Mouse (Mus musculus) cortical plate, adult 2 months (tissue): ENCODE data around the gene Olfr215. TPM values are rescaled to one million over a fixed set of nuclear protein-coding genes. Genes with fewer than 3 reads are reported as not detected.
"Not testable (repeated sequence)": the region's sequence is repeated elsewhere in the genome, so short reads cannot be mapped to it uniquely, and the experiment has no call there.

ENCODE experiments used
- H3K27ac ChIP-seq: fragments of 200-500 bp; 2 replicates; pipeline ENCODE4 v1.5.1; 2012; ENCODE audit warnings: low read length, control low read depth, inconsistent platforms; ENCODE audit not compliant: insufficient read depth
- H3K4me1 ChIP-seq: fragments of 200-500 bp; 2 replicates; pipeline ENCODE4 v1.6.1; 2011; ENCODE audit warnings: low read length; ENCODE audit not compliant: control insufficient read depth, insufficient read depth
- H3K4me3 ChIP-seq: fragments of 200-500 bp; 2 replicates; pipeline ENCODE4 v1.5.1; 2011; ENCODE audit warnings: mild to moderate bottlenecking, low read length, control low read depth; ENCODE audit not compliant: insufficient read depth
- CTCF ChIP-seq: fragments of 200-500 bp; IDR thresholded peaks from 2 replicates; pipeline ENCODE4 v1.5.1; 2011; ENCODE audit warnings: mild to moderate bottlenecking, control low read depth, low read length; ENCODE audit not compliant: insufficient read depth; ENCODE audit errors: extremely low read depth
- POLR2A ChIP-seq: fragments of 200-500 bp; IDR thresholded peaks from 2 replicates; pipeline ENCODE4 v1.6.1; 2011; ENCODE audit warnings: mild to moderate bottlenecking, low read length, control low read depth; ENCODE audit not compliant: insufficient read depth; ENCODE audit errors: extremely low read depth
- polyA plus RNA-seq: library from polyadenylated mRNA; depleted of rRNA; stranded (reverse); fragments of >200 nt; gene quantifications from 2 replicates; pipeline ENCODE4 v1.2.3, GENCODE M21; 2012; rRNA removed

Olfr215 gene
- not detected in 2 replicates for polyA plus RNA-seq

DNA sequence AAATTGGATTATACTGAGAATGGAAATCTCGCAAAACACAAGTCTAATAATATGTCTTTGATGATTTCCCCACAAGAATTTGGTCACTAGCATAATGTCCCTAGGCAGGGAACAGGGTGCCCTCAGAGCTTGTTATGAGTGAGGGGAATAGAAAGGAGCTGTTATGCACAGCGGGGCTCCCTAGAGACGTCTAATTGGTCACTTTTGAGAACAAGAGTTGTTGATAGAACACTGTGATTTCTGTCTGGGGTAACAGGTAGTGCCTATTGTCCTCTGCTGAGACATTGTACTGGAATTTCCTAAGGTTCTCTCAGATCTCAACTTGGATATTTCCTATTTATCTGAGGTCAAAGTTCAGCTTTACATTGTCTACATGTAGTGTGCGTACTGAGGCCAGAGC, at the start of gene Olfr215:
Gene Olfr215, minus strand, starts transcription at position 101 of the 400 bp plus-strand sequence.
- no peaks in the 10 kb centered on the region for H3K4me1 ChIP-seq
- no peak for TF ChIP-seq POLR2A
- TF ChIP-seq CTCF = no peak
- H3K4me3 ChIP-seq = no peak within 1 kb of the TSS
- no peak within 1 kb of the TSS for H3K27ac ChIP-seq

DNA sequence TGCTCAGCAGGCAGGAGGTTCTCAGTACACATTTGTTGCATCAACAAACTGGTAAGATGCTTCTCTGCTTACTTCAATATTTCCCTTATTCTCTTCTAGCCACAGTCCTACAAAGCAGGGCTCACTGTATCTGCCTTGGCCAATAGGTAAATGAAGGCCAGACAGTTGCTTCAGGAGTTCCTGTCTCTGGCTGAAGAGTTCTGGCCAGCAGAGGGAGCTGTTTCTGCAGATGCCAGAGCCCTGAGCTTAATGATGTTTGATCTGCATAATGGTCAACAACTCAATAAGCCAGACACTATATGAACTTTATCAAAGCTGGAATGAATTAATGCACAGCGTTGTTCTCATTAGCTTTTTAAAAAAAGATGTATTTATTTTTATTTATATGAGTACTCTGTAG, 48.1 kb upstream of the Olfr215 start:
- TF ChIP-seq CTCF = peak; percentile 67
- no peak for TF ChIP-seq POLR2A
- peaks cover 3% of the 10 kb centered on the region for H3K4me1 ChIP-seq
- H3K27ac ChIP-seq = no peak overlapping the region
- no peak overlapping the region for H3K4me3 ChIP-seq

DNA sequence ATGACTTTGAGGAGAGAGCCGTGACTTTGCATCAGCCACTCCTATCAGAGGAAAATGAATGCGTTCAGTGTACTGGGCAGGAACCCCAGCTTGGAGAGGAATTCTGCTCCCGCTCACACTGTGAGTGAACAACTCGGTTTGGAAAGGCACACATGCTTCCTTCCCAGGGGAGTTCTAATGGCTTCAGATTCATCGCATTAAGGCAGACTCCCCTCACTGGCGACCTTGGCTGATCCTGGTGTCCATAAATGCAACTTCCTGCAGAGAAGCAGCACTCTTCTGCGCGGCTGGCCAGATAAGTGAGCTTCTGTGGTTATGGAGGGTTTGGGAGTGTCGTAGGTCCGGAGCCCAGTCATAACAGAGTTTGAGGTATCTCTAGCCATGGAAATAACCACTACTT, 45.8 kb upstream of the Olfr215 start:
- no peak overlapping the region for H3K4me3 ChIP-seq
- peaks cover 3% of the 10 kb centered on the region for H3K4me1 ChIP-seq
- TF ChIP-seq CTCF (no peak), POLR2A (no peak)
- H3K27ac ChIP-seq = no peak overlapping the region

DNA sequence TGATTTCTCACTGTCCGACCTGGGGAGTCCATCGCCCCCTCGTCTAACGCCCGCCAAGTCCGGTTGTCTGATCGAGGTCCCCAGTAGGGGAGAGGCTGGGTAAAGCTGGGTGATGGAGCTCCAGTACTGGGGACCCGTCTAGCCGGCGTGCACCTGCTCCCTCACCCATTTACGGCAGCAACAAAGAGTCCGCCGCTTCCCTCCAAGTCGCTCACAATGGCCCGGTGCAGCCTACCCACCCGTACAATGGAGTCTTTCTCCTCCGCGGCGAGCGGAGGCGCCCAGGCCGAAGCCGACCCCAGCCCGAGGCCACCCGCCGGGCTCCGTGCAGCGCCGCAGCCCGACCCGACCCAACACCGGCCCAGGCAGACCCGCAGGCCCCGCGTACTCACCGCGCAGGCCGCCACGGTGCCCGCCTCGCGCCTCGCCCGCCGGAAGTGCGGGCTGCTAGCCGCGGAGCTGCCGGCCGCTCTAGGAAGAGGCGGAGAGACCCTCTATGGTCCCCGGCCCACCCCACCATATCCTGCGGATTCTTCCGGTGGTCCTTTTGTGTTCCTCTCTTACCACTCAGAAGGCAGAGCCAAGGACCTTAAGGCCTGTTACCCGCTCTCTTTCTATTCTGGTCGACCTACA, 44.7 kb upstream of the Olfr215 start, which contains the start of gene Zfp422:
Gene Zfp422, minus strand, starts transcription at position 461 of the 633 bp plus-strand sequence.
- H3K27ac ChIP-seq = peak within 1 kb of the TSS; percentile 34
- peak within 1 kb of the TSS; percentile 99 for H3K4me3 ChIP-seq
- TF ChIP-seq POLR2A (peak; percentile 23; the same call in 1 of the 2 replicates), CTCF (no peak)
- H3K4me1 ChIP-seq = peaks cover 3% of the 10 kb centered on the region

DNA sequence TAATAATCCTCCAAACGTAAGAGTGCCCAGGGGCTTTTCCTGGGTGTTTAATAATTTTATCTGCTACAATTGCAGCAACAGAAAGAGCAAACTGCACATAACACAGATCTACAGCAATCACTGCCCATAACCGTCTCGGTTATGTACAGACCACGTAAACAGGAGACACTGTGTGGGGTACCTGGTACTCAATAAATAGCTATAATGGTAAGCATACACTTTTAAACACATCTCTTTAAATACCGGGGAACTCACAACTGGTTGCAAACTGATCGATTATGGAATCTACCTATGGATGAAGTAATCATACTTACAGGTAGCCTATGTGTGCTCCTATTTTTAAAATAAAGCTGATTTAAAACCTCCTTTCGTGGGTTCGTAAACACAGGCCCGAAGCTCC, 44.1 kb upstream of the Olfr215 start:
- H3K4me1 ChIP-seq = peaks cover 3% of the 10 kb centered on the region
- peak overlapping the region; percentile 34 for H3K27ac ChIP-seq
- peak overlapping the region; percentile 99 for H3K4me3 ChIP-seq
- no peak for TF ChIP-seq CTCF

DNA sequence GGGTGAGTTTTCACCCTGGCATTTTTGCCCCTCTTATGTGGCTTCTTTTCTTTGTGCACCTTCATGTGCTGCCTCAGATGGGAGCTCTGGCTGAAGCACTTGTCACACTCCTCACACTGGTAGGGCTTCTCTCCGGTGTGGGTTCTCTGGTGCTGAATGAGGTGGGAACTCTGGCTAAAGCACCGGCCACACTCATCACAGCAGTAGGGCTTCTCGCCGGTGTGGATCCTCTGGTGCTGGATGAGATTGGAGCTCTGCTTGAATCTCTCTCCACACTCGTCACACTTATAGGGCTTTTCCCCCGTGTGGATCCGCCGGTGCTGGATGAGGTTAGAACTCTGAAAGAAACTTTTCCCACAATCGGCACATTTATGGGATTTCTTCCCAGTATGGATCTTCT, 42.4 kb upstream of the Olfr215 start:
- not testable (repeated sequence) for H3K4me3 ChIP-seq, H3K4me1 ChIP-seq, H3K27ac ChIP-seq

DNA sequence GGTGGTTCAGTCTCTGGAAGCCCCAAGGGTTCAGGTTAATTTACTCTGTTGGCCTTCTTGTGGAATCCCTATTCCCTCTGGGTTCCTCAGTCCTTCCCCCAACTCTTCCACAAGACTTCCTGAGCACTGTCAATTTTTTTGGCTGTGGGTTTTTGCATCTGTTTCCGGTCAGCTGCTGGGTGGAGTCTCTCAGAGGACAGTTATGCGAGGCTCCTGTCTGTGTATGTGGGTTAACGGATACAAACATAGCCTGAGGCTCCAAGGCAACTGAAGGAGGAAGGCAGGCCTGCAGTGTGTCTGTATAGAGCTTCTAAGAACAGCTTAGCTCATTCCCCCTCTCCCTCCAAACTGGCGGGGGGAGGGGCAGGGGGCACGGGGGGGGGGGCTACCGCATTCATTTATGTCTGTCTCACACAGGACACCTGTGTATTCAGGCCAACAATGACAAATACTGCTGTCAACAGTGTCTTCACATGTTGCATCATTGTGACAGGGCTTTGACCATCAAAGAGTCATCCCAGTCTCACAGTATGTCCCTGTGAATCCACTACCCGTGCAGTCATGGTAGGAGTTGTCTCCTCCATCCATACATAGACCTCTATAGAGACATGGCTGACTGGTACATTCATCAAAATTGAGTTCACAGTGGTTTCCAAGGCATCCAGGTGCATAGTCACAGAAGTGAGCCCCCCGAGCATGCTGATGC, 37.5 kb upstream of the Olfr215 start:
- no peak overlapping the region for H3K4me3 ChIP-seq
- TF ChIP-seq POLR2A (no peak), CTCF (no peak)
- H3K27ac ChIP-seq = no peak overlapping the region
- no peaks in the 10 kb centered on the region for H3K4me1 ChIP-seq

DNA sequence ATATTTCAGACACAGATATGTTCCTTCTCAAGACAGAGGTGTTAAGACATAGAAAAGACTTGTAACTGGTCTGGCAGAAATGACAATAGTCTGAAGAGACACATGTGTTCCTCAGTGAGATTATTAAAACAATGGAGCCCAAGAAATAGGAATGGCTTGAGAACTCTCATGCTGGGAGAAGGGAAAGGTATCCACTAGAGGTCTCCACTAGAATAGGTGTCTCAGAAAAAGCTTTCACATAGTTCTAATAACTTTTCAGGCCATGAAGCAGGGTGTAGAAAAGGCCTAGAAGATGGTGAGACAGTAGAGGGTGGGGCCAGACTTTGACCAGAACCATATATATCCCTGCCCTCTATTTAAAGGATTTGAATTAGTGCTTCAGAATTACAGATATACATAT, 34.1 kb upstream of the Olfr215 start:
- H3K4me1 ChIP-seq = no peaks in the 10 kb centered on the region
- no peak for TF ChIP-seq POLR2A
- no peak for TF ChIP-seq CTCF
- H3K4me3 ChIP-seq = no peak overlapping the region
- no peak overlapping the region for H3K27ac ChIP-seq

DNA sequence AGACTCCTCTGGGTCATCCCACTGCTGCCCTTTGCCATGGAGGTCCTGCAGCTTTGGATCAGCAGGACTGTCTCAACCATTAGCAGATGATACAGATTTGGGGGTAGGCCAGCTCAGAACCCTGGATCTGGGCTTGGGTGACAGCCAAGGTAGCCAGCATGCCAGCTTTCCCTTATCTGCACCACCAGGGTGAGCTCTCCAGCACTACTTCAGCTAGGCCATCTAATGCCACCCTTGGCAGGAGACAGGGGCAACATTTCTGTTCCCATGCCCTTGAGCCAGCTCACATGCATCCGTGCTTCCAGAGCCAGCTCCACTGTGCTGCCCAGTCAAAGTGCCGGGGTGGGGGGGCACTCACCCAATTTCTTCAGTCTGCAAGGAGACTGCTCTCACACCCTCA, 31.7 kb upstream of the Olfr215 start:
- Histone ChIP-seq H3K27ac (no peak overlapping the region), H3K4me3 (no peak overlapping the region), H3K4me1 (no peaks in the 10 kb centered on the region)
- TF ChIP-seq POLR2A = no peak
- TF ChIP-seq CTCF = no peak

DNA sequence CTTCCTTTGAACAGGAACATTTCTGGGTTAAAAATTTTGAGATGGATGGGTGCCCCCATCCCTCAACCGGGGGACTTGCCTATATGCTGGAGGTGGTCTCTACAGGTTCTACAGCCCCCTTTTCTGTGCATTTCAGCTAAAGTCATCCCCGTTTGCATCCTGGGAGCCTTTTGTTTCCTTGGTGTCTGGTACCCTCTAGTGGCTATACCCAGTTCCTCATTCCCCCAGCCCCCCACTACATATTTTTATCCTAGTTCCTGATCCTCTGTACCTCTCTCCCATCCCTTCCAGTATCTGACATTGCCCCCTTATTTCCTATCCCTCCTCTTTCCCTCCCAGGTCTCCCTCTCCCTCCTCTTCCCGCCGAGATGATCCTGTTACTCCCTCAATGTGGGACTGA, 23.2 kb upstream of the Olfr215 start:
- Histone ChIP-seq H3K27ac (no peak overlapping the region), H3K4me3 (no peak overlapping the region), H3K4me1 (no peaks in the 10 kb centered on the region)
- TF ChIP-seq CTCF = no peak
- TF ChIP-seq POLR2A = no peak

DNA sequence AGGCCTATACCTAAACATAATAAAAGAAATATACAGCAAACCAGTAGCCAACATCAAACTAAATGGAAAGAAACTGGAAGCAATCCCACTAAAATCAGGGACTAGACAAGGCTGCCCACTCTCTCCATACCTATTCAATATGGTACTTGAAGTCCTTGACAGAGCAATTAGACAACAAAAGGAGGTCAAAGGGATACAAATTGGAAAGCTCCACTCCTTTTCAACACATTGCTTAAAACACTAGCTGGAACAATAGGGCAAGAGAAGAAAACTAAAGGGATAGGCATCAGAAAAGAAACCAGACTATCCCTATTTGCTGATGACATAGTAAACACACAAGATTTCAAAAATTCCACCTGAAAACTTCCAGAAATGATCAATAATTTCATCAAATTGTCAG, 17.0 kb upstream of the Olfr215 start:
- H3K4me3 ChIP-seq, H3K27ac ChIP-seq, H3K4me1 ChIP-seq: not testable (repeated sequence)
